Mouse (Mus musculus) embryonic fibroblast, embryonic 13.5 days (primary cell): Measurements from ENCODE around the gene Gpt2.

Source experiments
- CTCF ChIP-seq: IDR thresholded peaks from 2 replicates; pipeline ENCODE4 v1.5.1; 2011; ENCODE audit warnings: mild to moderate bottlenecking, control low read depth, low read length, moderate library complexity, borderline replicate concordance; ENCODE audit not compliant: insufficient read depth
- POLR2A ChIP-seq: IDR thresholded peaks from 2 replicates; pipeline ENCODE4 v1.6.1; 2011; ENCODE audit warnings: low read depth, mild to moderate bottlenecking, control low read depth, low read length, moderate library complexity

- TF ChIP-seq POLR2A, result no peak
- TF ChIP-seq CTCF, result no peak
These were observed 14.2 kb downstream of the Gpt2 start for GRCm38 (mm10) chr8:85506620-85507019.
